Mouse (Mus musculus) lung, adult 2 months (tissue): ENCODE measurements around the gene Wdhd1.

Experiments
- CTCF ChIP-seq: fragments of 200-500 bp; IDR thresholded peaks from 2 replicates; pipeline ENCODE4 v1.5.1; 2011; ENCODE audit warnings: mild to moderate bottlenecking, low read length, control low read depth; ENCODE audit not compliant: insufficient read depth
- POLR2A ChIP-seq: fragments of 200-500 bp; IDR thresholded peaks from 2 replicates; pipeline ENCODE4 v1.6.1; 2011; ENCODE audit warnings: low read depth, mild to moderate bottlenecking, control low read depth, low read length, borderline replicate concordance; ENCODE audit errors: extremely low read depth

- TF ChIP-seq POLR2A (no peak), CTCF (no peak)
Measured at GRCm38 (mm10) chr14:47205270-47205972, 71.2 kb downstream of the Wdhd1 start.
